Mouse (Mus musculus) gonadal fat pad, adult 2 months (tissue): ENCODE results near the gene Snrpf. TPM values are rescaled to one million over a fixed set of nuclear protein-coding genes. Genes with fewer than 3 reads are reported as not detected.

ENCODE experiments used
- polyA plus RNA-seq: library from polyadenylated mRNA; depleted of rRNA; stranded (reverse); fragments of >200 nt; gene quantifications from 2 replicates; pipeline ENCODE4 v1.2.3, GENCODE M21; 2012; rRNA removed

Snrpf gene
- polyA plus RNA-seq, 1 experiment = 12.8 TPM

Other genes starting within 250 kb of the Snrpf start
- gene Lta4h, start 136.3 kb downstream of the Snrpf start, polyA plus RNA-seq = 39.1 and 42.1 TPM in 2 replicates
- gene Hal, start 100.9 kb downstream of the Snrpf start, polyA plus RNA-seq = 8.0 and 8.3 TPM in 2 replicates
- gene Amdhd1, start 49.7 kb downstream of the Snrpf start, polyA plus RNA-seq = 1.1 and 1.7 TPM in 2 replicates
- gene Ccdc38, start 49.1 kb downstream of the Snrpf start, polyA plus RNA-seq = 0.09 and 0.23 TPM in 2 replicates
- gene Ntn4, start 51.0 kb upstream of the Snrpf start, polyA plus RNA-seq = 6.7 and 7.6 TPM in 2 replicates
- gene Usp44, start 241.8 kb upstream of the Snrpf start, polyA plus RNA-seq = 0.38 and 0.42 TPM in 2 replicates